Mouse (Mus musculus) fibroblast of lung, adult 2 months (primary cell): ENCODE results near the gene Il9r.

ENCODE experiments used
- DNase-seq: peaks from one replicate; pipeline ENCODE4 v3.0.0-alpha.2; 2011; ENCODE audit warnings: low read depth

The Il9r gene

GRCm38 (mm10) chr11:32157791-32158594 is 42.1 kb downstream of the Il9r start:
- DNase-seq: no peak

GRCm38 (mm10) chr11:32156854-32157630 is 43.0 kb downstream of the Il9r start:
- DNase-seq: no peak

GRCm38 (mm10) chr11:32153216-32153615 is 46.9 kb downstream of the Il9r start:
- DNase-seq: no peak

DNA sequence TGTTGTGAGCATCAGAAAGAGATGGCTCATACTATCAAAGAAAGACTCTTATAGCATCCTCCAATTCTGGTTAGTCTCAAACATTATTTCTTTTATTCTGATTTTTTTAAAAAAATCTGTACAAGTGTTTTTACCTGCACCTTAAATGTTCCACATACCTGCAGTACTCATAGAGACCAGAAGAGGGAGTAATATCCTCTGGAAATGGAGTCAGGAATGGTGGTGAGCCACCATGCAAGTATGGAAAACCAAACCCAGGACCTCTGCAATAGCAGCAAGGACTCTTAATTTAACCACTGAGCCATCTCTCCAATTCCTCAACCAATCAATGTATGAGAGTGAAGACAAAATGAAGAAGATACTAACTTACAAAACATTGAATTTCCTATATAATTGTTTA is 47.3 kb downstream of the Il9r start:
- no peak for DNase-seq

- no peak for DNase-seq
These were observed 48.8 kb downstream of the Il9r start for GRCm38 (mm10) chr11:32151243-32151642.

- DNase-seq: no peak
These were observed 50.5 kb downstream of the Il9r start for GRCm38 (mm10) chr11:32149605-32150004.

DNA sequence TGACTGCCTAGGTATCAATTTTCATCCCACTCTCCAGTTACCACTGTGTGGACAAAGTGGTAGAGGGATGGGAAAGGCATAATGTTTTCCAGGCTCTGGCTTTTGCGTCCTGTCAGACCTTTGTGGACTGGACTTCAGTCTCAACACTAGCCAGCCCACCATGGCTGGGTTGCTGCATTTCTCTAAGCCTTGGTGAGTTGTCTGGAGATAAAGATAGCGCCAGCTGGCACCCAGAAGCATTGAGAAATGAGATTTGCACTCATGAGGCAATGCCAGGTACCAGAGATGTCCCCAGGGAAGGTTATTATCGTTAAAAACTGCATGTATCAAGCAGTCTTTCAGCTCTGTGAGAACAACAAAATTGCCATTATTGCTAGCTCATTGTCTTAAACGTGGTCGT is 57.3 kb downstream of the Il9r start:
- no peak for DNase-seq

DNA sequence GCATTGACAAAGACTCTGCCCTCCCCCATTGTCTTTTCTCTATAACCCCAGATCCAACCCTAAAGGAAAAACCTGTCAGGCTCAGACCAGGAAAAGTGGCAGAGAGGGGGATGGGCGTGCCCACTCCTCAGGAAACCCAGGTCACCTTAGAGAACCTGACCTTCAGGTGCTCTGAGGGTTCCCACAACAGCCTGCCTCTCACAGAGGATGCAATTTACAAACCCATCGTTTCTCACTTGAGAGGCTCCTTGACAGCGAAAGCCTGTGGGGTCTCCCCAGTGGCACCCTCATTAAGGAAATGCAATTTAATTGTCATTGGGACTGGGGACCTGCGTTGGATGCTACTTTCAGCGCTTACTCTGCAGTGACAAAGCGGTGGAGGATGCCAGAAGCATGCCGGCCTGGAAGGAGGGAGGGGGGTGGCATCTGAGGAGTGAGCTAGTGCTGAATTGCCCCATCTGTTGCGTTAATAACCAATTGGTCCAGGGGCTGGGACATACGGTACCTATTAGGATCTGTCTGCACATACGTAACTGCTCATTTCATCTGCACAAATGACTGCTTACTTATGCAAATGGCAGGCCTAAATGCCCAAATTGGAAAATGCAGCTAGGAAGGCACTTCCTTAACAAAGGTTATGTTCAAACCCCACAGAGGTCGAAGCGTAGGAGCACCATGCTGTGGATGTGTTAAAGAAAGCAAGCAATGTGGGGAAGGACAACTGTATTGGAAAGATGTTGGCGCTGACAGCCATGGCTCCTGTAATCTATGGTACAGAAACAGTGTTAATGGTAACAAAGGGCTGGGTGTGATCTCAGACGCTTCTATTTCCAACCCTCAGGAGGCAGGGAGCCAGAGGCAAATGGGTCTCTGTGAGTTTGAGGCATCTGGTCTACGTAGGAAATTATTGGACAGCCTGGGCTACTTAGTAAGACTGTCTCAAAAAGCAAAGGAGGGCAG is 58.2 kb downstream of the Il9r start:
- no peak for DNase-seq

GRCm38 (mm10) chr11:32141034-32141433 is 59.0 kb downstream of the Il9r start:
- no peak for DNase-seq

GRCm38 (mm10) chr11:32139528-32139961 is 60.5 kb downstream of the Il9r start:
- no peak for DNase-seq

DNA sequence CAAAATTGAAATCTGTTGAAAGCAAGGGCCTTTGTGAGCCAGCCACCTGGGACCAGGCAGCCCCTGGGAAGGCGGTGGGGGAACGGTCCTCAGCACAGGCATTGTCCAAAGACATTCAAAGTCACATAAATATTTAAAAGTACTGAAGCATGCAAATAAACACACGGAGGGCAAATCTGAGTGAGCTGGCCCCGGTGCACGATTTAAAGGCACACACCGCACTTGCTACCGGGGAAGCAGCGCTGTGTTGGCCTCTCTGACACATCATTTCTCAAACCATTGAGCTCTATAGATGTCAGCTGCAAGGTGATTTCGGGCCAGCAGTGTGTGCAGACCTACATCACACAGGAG is 61.5 kb downstream of the Il9r start:
- no peak for DNase-seq

- DNase-seq: no peak
These were observed 62.1 kb downstream of the Il9r start for GRCm38 (mm10) chr11:32137719-32138613.
